Mouse (Mus musculus) urinary bladder, adult 2 months (tissue): ENCODE data around the gene Hcls1. TPM values are rescaled to one million over a fixed set of nuclear protein-coding genes. Genes with fewer than 3 reads are reported as not detected.

Experiments used
- DNase-seq: peaks from one replicate; pipeline ENCODE4 v3.0.0; 2022; ENCODE audit warnings: low spot score
- polyA plus RNA-seq: library from polyadenylated mRNA; depleted of rRNA; stranded (reverse); fragments of >200 nt; gene quantifications from 2 replicates; pipeline ENCODE4 v1.2.3, GENCODE M21; 2012

Hcls1 gene
- polyA plus RNA-seq, 1 experiment: 13.8 TPM

DNA sequence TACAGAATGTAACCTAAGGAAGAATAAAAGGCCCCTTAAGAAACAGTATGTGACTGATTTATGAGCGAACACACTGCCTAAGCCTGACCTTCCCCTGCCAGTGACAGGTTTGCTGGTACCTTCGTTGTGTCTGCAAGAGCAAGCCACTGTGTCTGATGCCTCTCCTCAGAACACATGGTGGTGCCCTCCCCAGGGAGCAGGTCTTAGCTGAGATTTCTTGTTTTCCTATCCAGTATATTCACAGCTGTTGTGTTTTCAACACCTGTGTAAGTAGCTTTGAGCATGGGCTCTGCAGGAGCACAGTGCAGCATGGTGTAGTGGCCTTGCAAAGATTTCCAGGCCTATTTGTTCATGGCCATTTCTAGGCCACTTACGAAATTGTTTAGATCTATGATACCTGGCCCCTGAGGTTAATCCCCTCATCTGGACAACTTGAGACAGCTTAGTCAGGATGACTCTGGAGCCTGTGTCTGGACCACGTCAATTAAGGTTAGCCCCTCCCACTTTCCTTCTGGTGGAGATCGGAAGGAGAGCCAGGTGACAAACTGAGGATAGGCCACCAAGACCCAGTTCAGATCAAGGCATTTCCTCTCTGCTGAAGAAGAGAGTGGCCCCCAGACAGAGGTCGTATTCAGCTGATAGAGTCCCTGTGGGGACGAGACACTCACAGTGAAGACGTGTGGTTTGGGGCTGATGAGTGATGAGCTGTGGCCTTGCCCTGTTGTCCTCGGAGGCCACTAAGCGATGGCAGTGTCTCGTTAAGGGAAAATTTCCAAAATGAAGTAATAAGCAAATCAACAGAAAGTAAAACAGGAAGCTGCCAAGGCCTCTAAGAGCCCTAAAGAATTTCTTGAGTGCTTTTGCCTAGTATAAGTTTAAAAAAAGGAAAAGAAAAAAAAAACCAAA, 4.3 kb upstream of the Hcls1 start:
- DNase-seq: no peak

DNA sequence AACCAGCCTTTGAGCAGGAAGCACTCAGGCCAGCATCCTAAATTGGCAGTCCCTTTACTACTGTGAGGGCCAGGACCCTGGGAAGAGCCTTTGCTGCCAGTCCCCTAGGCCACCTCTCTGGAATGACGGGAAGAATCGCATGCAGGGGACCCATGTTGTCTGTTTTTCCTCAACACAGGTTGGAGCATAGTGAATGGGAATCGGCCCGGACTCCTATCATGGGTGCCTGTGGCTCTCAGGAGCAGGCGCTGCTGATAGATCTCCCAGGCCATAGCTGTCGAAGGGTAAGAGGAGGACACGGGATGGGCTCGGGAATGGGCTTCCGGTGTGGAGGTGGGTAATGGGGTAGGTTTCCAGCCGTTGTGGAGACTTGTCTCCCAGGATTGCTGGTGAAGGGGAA, 3.4 kb upstream of the Hcls1 start:
- DNase-seq: no peak

DNA sequence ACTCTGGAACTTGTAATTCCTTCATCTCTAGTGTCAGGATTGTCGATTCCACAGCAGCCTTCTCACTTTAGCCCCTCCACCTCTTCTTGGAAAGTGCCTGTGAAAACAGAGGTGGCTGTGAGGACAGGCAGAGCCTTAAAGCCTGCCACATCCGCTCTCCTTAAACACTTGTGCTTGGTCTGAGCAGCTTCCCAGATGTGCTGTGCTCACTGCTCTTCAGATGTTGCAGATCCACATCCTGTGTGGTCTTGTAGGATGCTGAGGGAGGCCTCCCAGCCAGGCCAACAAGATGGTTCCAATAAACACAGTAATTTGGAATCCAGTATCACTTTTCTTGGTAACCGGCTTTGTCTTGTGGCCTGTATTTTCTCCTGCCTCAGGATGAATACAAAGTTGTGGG, 2.8 kb upstream of the Hcls1 start:
- DNase-seq: no peak

DNA sequence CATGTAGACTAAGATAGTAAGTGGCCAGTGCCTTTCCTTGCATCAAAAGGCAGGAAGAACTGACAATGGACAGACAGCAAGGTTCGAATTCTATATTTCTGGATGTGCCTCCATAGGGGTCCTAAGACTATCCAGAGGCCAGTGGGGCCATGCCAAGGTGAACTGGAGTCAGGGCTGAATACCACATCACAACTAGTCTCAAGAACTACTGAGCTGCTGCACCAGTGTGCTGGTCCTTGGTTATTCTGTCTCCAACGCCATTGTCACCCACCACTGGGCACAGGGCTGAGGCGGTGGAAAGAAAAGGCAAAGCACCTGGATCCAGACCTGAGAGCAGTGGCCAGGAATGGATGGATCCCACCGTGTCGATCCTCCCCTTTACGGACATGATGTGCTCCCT, 2.2 kb upstream of the Hcls1 start:
- DNase-seq: no peak

DNA sequence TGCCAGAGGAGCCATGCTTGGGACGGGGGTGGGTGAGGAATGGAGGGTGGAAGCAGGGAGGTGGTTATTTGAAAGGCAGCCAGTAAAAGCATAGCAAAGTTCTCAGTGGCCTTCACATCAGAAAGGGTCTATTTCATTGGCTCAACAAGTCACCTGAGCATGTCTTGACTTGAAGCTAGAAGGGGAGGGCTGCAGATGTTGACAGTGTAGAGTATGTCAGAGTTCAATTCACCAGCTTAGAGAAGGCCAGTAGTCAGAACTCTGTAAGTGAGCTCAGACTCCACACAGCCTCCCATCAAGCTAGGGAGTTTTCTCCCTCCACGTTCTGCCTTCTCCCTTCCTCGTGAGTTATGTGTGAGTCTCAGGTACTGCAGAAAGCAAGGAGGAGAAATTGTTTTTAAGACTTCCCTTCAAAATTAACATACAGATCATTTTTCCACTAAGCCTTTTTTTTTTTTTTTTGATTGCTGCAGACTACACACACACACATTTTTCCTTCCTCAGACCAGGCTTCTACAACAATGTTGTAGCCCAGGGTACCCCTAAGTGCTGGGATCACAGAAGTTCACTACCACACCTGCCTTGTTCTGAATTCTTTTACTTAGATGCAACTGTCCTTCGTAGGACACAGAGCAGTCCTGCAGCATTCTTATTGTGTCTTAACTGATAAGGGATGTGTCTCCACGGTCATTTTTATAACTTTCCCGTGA, 497 bp upstream of the Hcls1 start:
- no peak for DNase-seq

DNA sequence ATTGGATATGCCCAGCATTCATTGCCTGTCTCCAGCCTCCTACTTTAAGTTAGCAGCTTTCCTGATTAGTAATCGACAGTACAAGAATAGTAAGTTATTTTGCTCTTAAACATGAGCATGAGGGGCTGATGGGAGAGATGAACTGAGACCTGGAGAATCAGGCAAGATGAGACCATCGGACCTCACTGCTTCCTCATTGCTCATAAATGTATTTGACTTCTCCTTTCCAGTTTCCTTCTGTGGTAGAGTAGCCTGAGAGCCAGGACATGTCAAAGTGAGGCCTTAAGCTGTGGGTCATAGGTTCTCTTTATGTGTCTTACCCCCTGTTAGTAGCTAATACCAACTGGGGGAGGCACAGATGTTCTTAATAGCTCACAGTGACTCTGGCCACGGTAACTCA, 1.0 kb downstream of the Hcls1 start:
- DNase-seq: no peak

DNA sequence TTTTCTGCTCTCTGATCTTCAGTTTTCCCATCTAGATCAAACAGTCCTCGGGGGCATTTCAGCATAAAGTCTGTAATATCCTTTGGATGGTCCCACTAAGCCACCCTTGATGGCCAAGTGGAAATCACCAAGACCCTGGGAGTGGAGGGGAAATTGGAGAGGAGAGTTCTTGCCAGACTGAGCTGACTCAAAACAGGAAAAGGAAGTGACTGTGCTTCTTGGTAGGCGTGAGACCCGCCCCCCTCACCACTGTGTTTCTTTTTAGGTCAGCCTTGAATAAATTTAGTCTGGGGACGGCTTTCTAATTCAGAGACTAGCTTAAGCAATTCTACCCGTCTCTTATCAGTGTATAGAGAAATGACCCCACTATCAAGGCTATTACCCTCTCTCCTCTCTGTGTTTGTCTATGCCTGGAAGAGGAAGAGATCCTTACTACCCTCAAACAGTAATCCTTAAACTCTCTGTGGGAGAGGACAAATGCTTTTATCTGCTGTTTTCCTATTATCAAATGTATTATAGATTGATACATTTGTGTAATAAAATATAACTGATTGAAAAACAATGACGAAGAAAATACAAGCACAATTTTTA, 6.4 kb downstream of the Hcls1 start:
- no peak for DNase-seq

DNA sequence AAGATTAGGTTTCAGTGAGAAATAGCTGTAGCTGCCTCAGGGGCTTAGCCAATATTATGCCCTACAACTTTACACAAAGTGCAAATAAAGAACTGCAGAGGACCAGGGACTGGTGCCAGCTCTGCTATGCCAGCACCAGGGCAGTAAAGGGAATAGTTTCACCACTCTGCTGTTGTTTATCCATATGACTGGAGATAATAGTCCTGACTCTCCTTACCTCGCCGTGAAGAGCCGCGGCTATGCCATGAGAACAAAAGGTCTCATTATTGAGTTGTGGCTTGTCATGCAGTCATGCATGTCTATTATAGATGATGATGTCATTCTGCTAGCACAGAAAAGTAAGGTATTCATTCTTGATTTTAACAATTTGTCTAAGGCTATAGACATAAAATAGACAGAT, 7.1 kb downstream of the Hcls1 start:
- DNase-seq: no peak

DNA sequence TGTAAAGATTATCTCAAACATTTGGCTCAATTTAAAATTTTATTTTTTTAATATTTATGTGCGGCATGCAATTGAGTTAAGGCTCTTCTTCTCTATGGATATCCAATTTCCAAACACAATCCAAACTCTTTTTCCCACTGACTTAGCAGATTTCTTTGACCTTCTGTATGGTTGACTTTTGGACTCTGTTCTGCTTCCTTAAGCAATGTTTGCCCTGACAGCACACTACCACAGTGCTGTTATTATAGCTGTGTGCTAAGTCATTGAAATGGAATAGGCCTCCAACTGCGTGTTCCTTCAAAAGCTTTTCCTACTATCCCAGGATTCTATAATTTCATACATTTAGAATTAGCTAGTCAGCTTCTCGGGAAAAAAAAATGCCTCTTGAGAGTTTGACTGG, 8.8 kb downstream of the Hcls1 start:
- DNase-seq: no peak

DNA sequence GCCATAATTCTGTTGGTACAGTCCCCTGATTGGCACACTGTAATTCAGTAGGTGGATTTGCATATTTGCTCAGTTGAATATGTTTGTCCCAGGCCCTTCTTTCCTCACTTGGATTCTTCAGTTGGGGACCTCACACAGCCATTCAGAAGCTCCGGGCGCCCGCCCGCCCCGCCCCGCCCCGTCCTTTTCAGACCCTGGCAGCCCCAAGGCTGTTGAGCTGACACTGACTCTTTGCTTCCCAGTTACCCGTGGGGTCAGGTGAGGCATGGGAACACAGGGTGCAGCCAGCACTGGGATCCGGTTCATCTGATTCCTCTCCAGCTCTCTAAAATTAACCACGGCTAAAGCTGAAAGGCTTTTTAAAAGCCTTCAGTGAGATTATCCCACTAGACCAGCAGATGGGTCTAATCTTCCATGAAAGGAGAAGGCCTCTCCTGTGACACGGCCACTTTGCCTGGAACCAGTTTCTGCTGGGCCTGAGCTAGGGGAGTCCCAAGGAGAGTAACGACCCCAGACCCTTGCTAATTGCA, 10.2 kb downstream of the Hcls1 start:
- no peak for DNase-seq

DNA sequence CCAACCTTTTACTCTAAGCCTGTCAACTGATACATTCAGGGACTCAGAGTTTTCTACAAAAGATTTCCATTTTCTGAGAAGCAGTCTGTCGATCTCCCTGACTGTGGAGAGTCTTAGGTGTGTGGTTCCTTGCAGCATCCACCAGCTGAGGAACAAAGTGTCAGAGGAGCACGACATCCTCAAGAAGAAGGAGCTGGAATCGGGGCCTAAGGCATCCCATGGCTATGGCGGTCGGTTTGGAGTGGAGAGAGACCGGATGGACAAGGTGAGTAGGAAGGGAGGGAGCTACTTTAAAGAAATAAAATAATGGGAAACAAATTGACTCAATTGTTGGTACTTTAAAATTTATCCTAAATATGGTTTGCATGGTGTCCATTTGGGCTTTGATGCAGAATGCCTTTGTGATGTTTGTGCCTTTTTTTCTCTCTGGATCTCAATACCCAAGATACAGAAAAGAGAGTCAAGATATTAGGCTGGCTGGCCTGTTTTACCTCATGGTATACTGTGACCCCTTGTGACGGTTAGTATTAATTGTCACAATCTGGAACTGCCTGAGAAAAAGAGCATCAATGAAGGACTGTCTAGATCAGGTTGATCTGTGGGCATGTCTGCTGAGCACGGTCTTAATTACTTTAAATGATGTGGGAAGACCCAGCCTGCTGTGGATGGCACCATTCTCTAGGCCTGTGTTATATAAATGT, 11.8 kb downstream of the Hcls1 start:
- no peak for DNase-seq

DNA sequence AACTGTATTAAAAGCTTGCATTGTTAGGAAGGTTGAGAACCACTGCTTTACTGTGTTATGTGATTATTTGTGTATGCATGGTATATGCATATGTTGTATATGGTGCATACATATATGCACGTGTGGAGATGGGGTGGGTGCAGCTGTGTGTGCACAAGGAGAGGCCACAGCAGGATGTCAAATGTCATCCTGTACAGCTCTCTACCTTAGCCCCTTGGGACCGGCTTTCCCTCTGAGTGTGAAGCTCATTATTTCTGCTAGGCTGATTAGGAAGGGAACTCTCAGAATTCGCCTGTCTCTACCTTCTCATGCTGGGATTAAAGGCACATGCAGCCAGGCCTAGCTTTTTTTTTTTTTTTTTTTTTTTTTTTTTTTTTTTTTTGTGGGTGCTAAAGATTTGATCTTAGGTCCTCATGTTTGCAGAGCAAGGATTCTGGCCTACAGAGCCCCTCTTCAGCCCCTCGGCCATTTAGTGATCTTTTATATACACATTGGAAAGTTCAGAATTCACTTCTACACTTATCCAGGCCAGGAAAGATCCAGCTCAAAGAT, 12.9 kb downstream of the Hcls1 start:
- no peak for DNase-seq

DNA sequence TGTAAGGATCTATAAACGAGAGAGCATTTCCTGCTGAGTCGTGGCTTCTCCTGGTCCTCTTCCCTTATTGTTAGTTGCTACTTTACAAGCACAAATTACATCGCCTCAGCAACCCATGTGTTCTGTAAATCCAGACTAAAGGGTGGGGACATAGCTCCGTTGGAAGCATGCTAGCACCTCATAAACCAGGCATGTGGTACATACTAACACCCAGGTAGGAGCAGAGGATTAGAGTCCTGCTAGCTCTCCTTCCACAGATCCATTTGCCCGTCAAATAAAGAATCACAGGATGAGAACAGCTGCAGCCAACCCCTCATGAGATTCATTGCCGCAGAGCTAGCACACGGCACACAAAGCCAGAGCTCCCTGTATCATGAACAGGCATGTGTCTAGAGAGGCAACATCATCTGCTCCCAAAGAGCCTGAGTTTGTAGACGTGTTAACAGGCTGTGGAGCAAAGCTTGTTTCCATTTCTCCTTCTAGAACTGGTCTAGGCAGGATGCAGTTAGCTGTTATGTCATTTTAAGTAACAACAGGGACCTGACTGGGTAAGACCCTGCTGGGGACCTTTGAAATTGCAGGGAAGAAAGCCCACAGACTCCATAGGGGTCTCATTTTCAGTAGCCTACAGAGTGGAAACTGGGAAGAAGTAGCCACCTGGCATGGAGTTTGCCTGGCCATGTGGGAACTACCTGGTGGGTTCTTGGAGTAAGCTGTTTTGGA, 15.0 kb downstream of the Hcls1 start:
- DNase-seq: no peak

DNA sequence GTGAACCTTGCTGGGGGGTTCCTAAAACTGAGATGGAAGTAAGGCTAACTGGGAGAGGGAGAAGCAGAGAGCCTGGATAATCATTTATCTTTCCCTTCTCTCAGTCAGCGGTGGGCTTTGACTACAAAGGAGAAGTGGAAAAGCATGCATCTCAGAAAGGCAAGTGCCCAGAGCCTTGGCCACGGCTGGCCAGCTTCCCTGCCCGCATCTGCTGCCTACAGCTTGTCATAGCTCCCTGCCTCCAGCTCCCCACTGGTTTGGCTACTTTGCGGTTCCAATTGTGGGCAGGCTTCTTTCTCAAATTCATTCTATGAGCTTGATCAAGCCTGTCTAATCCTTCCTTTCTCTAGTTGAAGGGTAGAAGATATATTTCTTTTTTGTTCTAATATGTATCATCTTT, 16.2 kb downstream of the Hcls1 start:
- no peak for DNase-seq

DNA sequence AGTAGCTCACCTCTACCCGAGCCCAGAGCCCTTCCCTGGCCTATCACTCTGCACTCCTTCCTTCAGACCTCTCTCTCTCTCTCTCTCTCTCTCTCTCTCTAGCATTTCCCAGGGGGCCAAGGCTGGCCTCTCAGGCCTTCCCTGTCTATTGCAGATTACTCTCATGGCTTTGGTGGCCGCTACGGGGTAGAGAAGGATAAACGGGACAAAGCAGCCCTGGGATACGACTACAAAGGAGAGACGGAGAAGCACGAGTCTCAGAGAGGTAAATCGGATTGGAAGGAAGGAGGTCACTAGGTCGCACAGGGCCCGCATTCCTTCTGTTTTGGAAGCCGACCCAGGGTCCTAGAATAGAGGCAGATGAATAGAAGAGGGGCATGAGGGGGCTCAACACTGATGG, 20.3 kb downstream of the Hcls1 start:
- DNase-seq: no peak

DNA sequence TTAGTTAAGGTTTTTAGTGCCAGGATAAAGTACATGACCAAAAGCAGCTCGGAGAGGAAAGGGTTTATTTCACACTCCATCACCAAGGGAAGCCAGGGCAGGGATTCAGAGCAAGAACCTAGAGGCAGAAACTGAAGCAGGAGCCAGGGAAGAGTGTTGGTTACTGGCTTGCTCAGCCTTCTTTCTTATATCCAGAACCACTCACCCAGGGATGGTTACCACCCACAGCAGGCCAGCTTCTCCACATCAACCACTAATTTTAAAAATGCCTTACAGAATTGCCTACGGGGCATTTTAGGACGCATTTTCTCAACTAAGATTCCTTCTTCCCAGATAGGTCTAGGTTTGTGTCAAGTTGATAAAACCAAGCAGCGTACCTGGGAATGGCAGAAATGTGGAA, 28.6 kb downstream of the Hcls1 start:
- no peak for DNase-seq

DNA sequence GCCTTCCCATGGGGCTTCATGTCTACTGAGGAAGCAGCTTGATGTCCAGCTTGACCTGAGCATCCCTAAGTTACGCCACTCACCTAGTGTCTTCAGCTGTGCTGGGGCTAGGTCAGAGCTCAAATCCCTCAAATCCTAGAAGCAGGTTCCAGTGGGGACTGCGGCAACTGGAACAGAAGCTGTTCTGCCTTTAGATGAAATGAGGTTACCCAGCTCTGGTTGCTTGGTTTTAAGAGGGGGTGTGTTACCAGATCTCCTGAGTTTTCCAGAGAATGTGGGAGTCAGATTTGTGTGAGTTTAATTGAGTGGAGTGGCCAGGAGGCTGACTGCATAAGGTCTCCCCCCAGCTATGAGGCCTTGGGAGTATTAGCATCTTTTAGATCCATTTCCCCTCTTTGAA, 44.3 kb downstream of the Hcls1 start:
- DNase-seq: no peak

DNA sequence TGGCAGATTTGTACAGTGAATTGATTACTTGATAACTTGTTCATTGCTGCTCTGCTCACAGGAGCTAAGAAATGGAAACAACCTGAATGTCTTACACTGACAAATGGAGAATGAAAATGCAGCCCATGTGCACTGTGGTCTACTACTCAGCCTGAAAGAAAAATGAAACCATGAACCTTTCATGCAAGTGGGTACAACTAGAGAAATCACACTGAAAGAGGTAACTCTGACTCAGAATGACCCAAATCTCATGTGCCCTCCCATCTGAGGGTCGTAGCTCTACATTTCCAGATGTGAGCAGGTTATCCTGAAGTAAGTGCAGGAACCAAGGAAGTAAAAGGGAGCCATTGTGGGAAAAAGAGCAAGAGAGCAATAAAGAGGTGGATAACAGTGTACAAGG, 49.0 kb downstream of the Hcls1 start:
- no peak for DNase-seq

DNA sequence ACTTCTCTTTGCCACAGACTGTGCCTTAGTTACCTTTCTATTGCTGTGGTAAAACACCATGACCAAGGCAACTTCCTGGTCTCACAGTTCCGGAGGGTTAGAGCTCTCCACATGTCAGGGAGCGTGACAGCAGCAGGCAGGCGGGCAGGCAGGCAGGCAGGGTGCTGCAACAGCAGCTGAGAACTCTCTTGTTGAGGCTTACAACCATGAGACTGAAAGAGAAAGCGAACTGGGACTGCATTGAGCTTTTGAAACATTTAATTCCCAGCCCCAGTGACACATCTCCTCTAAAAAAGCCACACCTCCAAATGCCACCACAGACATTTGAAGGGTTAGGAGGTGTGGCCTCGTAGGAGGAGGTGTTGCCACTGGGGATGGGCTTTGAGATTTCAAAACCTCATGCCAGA, 50.9 kb downstream of the Hcls1 start:
- no peak for DNase-seq

DNA sequence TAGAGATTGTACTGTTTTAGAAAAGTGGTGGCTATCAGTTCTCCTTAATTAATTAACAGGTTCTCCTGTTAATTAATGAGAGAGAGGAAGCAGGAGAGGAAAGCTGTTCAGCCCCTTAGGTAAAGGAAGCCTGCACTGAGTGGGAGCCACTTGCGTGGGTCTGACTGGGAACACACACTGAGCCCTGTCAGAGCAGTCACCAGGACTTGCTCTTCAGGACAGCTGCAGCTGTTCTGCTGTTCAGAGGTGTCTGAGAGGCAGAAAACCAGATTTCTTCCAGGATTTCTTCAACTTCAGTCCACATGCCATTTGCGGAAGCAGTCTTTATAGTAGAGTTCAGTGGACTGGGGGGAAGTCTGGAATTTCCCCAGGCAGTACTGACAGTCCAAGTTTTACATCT, 52.6 kb downstream of the Hcls1 start:
- DNase-seq: no peak

DNA sequence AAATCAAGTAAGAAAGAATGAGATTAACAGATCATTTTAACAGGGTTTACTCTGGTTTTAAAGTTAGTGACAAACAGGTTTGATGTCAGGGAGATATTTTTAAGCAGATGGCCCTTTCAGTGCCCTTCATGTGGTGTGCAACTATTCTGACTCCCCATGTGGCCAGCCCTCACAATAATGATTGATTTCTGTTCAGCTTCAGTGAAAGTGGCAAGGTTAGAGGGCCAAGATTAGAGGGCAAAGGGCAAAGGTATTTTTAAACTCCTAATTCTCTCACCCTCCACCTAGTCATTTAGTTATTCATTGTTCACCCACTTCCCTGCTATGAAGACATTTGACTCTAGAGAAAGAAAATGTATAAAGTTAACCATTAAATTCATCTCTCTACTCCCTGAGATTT, 53.3 kb downstream of the Hcls1 start:
- no peak for DNase-seq
